Mouse (Mus musculus): ENCODE measurements around the gene Mafk. TPM values are rescaled to one million over a fixed set of nuclear protein-coding genes. Genes with fewer than 3 reads are reported as not detected.

Mafk gene
- polyA plus RNA-seq, 1 experiment from 2014 or later, result 7.3 TPM

Small RNA genes within 50 kb of the gene (microRNA-seq; reads per million reads assigned to microRNA genes)
- not detected for gene Mir7037

Other genes with a start within 250 kb of the Mafk start
- gene Uncx, start 248.0 kb upstream of the Mafk start, polyA plus RNA-seq (2015; fragmentation: Nextera tagmentation; extraction: Ambion mirVana), result 0.09 TPM in 1 of 2 replicates, not detected in the other
- 5.4 and 5.9 TPM in 2 replicates for gene Micall2, start 55.2 kb upstream of the Mafk start, polyA plus RNA-seq (2015; fragmentation: Nextera tagmentation; extraction: Ambion mirVana)
- 25.2 and 29.2 TPM in 2 replicates for gene Ints1, start 15.8 kb upstream of the Mafk start, polyA plus RNA-seq (2015; fragmentation: Nextera tagmentation; extraction: Ambion mirVana)
- gene Tmem184a, start 28.4 kb downstream of the Mafk start, polyA plus RNA-seq (2015; fragmentation: Nextera tagmentation; extraction: Ambion mirVana), result 1.8 and 2.0 TPM in 2 replicates
- not detected in 2 replicates for gene Gm26938, start 34.9 kb downstream of the Mafk start, polyA plus RNA-seq (2015; fragmentation: Nextera tagmentation; extraction: Ambion mirVana)
- 68.3 and 80.7 TPM in 2 replicates for gene Psmg3, start 35.4 kb downstream of the Mafk start, polyA plus RNA-seq (2015; fragmentation: Nextera tagmentation; extraction: Ambion mirVana)
- 0.29 and 0.43 TPM in 2 replicates for gene Elfn1, start 116.4 kb downstream of the Mafk start, polyA plus RNA-seq (2015; fragmentation: Nextera tagmentation; extraction: Ambion mirVana)

All from limb, embryonic 13.5 days (tissue).